Mouse (Mus musculus): Measurements from ENCODE around the gene Olfr56. TPM values are rescaled to one million over a fixed set of nuclear protein-coding genes. Genes with fewer than 3 reads are reported as not detected.

Gene Olfr56
- polyA plus RNA-seq, 1 experiment, result 0.02 TPM

DNA sequence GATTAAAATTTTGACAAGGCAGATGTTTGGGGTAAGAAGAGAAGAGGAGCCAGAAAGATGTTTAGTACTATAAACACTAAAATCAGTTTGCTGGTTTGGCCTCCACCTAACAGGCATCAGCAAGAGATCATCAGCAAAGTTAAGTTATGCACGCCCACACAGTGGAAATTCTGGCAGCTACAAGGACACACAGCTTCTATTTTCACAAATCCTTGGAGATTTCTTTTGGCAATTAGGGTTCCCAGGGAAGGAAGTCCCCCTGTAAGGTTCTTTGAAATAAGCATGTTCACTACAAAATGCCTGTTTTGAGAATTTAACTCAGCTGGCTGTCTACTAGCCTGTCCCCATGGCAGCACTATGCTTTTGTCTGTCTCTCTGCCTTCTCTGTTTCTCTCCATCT is 132.3 kb downstream of the Olfr56 start:
- Histone ChIP-seq H3K36me3 (ENCODE audit: control insufficient read depth) (no peaks in the 10 kb centered on the region), H3K4me3 (replicated peaks) (no peak overlapping the region), H3K27me3 (ENCODE audit: control insufficient read depth) (no peaks in the 10 kb centered on the region), H3K4me1 (ENCODE audit: control insufficient read depth) (no peaks in the 10 kb centered on the region), H3K9me3 (ENCODE audit: control insufficient read depth, low read length) (no peaks in the 10 kb centered on the region)
- TF ChIP-seq GATA1 (IDR thresholded peaks at IDR 0.05; ENCODE audit: low read length), result no peak
- TF ChIP-seq TAL1 (IDR thresholded peaks at IDR 0.05; ENCODE audit: low read length), result no peak

DNA sequence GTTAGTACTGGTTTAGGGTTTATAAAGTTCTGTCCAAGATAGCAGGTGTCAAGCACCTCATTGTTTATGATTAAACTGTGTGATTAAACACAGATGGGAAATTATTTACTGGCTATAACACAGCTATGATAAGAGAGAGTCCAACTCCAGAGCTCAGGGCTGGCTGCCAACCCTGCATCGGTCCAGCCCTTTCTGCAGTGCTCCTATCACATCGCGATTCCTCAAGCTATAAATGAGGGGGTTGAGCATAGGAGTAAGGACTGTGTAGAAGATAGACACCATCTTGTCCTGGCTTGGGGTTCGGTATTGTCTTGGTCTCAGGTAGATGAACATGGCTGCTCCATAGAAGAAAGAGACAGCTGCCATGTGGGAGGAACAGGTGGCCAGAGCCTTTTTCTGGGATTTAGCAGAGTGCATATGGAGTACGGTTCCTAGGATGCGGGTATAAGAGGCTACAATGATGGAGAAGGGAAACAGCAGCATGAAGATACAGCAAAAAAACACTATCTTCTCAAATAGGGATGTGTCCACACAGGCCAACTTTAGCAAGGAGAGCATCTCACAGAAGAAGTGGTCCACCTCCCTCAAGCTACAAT is 134.0 kb downstream of the Olfr56 start:
- no peak for TF ChIP-seq GATA1 (IDR thresholded peaks at IDR 0.05; ENCODE audit: low read length)
- TF ChIP-seq TAL1 (IDR thresholded peaks at IDR 0.05; ENCODE audit: low read length), result no peak
- no peaks in the 10 kb centered on the region for H3K9me3 ChIP-seq (ENCODE audit: control insufficient read depth, low read length)

DNA sequence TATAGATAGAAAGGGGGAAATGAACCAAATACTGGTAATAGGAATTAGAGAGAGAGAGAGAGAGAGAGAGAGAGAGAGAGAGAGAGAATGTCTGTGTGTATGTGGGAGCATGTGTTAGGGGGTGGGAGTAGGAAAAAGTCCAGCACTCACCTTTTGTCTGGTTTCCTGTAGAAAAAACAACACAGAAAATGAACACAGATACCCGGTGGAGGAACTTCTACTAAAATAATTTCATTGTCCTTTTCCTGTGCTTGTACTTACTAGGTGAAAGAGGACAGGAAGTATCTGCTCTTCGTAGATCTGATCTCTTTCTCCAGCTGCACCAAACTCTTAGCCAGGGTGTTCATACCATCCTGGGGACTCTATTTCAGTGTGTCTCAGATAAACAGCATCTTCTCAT is 135.5 kb downstream of the Olfr56 start:
- Histone ChIP-seq H3K36me3 (ENCODE audit: control insufficient read depth) (no peaks in the 10 kb centered on the region), H3K4me3 (replicated peaks) (no peak overlapping the region), H3K27me3 (ENCODE audit: control insufficient read depth) (no peaks in the 10 kb centered on the region), H3K9me3 (ENCODE audit: control insufficient read depth, low read length) (no peaks in the 10 kb centered on the region), H3K4me1 (ENCODE audit: control insufficient read depth) (no peaks in the 10 kb centered on the region)
- no peak for TF ChIP-seq GATA1 (IDR thresholded peaks at IDR 0.05; ENCODE audit: low read length)
- no peak for TF ChIP-seq TAL1 (IDR thresholded peaks at IDR 0.05; ENCODE audit: low read length)

More for the DNA sequence above, 134.0 kb downstream of the Olfr56 start:
- Histone ChIP-seq H3K4me1 (ENCODE audit: control insufficient read depth) (no peaks in the 10 kb centered on the region), H3K27me3 (ENCODE audit: control insufficient read depth) (no peaks in the 10 kb centered on the region), H3K36me3 (ENCODE audit: control insufficient read depth) (no peaks in the 10 kb centered on the region), H3K4me3 (replicated peaks) (no peak overlapping the region)

DNA sequence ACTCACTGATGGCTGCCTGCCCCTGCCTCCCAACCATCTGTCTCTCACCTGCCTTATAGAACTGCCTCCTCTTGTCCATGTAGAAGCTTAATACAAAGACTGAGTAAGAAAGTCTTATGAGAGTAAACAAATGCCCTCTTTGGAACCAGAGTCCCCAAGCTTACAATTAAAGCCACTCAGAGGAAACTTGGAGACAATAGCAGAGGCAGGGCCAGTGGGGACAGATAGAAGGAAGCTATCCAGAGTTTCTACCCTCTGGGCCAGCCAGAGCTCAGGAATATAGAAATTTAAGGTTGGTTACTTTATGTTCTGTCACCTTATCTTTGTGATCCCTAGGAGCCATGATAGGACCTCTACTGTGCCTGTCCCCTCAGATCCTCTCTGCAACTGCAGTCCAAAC is 136.1 kb downstream of the Olfr56 start, which contains the start of gene Olfr1396:
Gene Olfr1396 (minus strand): TSS at position 101 of the 400 bp plus-strand sequence.
- Histone ChIP-seq H3K4me3 (replicated peaks) (no peak within 1 kb of the TSS), H3K9me3 (ENCODE audit: control insufficient read depth, low read length) (no peaks in the 10 kb centered on the region), H3K27me3 (ENCODE audit: control insufficient read depth) (no peaks in the 10 kb centered on the region), H3K36me3 (ENCODE audit: control insufficient read depth) (no peaks in the 10 kb centered on the region), H3K4me1 (ENCODE audit: control insufficient read depth) (no peaks in the 10 kb centered on the region)
- TF ChIP-seq TAL1 (IDR thresholded peaks at IDR 0.05; ENCODE audit: low read length) (no peak), GATA1 (IDR thresholded peaks at IDR 0.05; ENCODE audit: low read length) (no peak)

DNA sequence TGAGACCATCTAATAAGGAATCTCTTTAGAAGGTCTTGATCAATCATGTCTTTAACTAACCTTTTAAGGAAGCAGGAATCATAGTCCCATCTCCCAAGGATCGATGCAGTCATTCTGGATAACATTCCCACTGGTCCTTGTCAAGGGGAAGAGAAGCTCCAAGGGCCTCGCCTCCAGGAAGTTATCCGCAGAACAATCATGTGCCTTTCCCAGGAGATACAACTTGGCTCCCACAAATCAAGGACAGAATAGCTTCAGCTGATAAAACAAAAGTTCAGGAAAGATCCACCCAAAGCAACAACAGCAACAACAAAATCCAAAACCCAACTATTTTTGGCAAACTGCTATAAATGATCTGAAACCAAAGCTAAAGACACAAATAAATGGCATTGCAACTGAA is 140.9 kb downstream of the Olfr56 start:
- H3K9me3 ChIP-seq (ENCODE audit: control insufficient read depth, low read length), result no peaks in the 10 kb centered on the region
- no peaks in the 10 kb centered on the region for H3K36me3 ChIP-seq (ENCODE audit: control insufficient read depth)
- TF ChIP-seq TAL1 (IDR thresholded peaks at IDR 0.05; ENCODE audit: low read length) (no peak), GATA1 (IDR thresholded peaks at IDR 0.05; ENCODE audit: low read length) (no peak)
- peaks cover 12% of the 10 kb centered on the region for H3K4me1 ChIP-seq (ENCODE audit: control insufficient read depth)
- H3K4me3 ChIP-seq (replicated peaks), result no peak overlapping the region
- H3K27me3 ChIP-seq (ENCODE audit: control insufficient read depth), result no peaks in the 10 kb centered on the region

DNA sequence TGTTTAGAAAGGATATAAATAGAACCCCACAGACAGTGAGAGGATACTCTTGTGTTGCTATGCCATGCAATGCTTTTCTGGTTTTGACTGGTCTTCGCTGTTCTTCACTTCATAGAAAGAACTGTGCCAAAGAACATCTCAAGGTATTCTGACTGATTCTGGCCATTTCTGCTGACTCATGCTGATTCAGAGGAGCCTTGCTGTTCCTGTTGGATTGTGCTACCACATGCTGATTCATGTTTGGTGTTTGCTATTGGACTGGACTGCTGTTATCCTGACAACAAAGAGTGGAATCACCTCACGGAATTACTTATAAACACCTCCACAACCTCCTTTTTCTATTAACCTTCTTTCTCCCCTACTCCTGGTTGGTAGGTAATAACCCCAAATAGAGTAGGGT is 145.5 kb downstream of the Olfr56 start:
- Histone ChIP-seq H3K4me3 (replicated peaks) (no peak overlapping the region), H3K36me3 (ENCODE audit: control insufficient read depth) (no peaks in the 10 kb centered on the region), H3K9me3 (ENCODE audit: control insufficient read depth, low read length) (no peaks in the 10 kb centered on the region), H3K4me1 (ENCODE audit: control insufficient read depth) (peaks cover 16% of the 10 kb centered on the region), H3K27me3 (ENCODE audit: control insufficient read depth) (no peaks in the 10 kb centered on the region)
- no peak for TF ChIP-seq GATA1 (IDR thresholded peaks at IDR 0.05; ENCODE audit: low read length)
- TF ChIP-seq TAL1 (IDR thresholded peaks at IDR 0.05; ENCODE audit: low read length), result no peak

DNA sequence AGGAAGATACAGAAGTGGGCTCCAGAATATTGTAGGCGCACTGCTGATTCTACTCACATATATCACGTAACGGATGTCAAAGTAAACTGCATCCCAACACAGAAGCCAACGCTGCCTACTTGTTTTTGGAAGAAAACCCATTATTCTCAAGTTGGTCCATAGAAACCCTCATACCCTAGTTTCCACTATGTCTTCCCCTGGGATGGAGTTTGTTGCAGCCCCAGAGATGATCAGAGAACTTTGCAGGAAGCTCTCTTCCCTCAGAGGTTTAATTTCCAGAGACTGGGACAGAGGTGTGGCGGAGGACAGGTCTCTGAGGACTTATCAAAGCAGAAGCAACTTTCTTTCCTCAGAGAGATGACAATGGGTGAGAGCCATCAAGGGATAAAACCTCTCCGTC is 163.3 kb downstream of the Olfr56 start, which contains the start of gene Olfr1395:
Gene Olfr1395 (plus strand): TSS at position 301 of the 400 bp plus-strand sequence.
- TF ChIP-seq TAL1 (IDR thresholded peaks at IDR 0.05; ENCODE audit: low read length), result no peak
- no peak for TF ChIP-seq GATA1 (IDR thresholded peaks at IDR 0.05; ENCODE audit: low read length)
- no peaks in the 10 kb centered on the region for H3K4me1 ChIP-seq (ENCODE audit: control insufficient read depth)
- H3K9me3 ChIP-seq (ENCODE audit: control insufficient read depth, low read length), result no peaks in the 10 kb centered on the region
- H3K36me3 ChIP-seq (ENCODE audit: control insufficient read depth), result no peaks in the 10 kb centered on the region
- no peaks in the 10 kb centered on the region for H3K27me3 ChIP-seq (ENCODE audit: control insufficient read depth)
- H3K4me3 ChIP-seq (replicated peaks), result no peak within 1 kb of the TSS

DNA sequence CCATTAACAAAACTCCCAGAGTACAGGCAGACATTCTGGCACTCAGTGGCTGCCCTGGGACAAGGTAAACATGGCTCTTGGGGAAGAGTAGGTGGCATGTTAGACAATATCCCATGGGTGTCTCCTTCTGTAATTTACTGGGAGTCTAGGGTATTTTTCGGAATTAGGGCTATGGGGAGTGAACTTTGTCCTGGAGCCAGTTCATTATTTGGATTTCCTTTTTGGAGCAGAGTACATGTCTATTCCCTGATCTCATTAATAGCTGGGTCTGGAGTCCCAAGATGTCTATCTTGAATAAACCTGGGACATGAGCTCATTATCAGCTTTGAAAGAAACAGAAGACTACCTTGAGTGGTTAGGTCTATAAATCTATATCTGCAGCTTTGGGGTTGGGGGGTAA is 175.4 kb downstream of the Olfr56 start, which contains the start of gene Olfr1394:
Gene Olfr1394 (plus strand): TSS at position 301 of the 400 bp plus-strand sequence.
- H3K27me3 ChIP-seq (ENCODE audit: control insufficient read depth), result no peaks in the 10 kb centered on the region
- TF ChIP-seq GATA1 (IDR thresholded peaks at IDR 0.05; ENCODE audit: low read length) (no peak), TAL1 (IDR thresholded peaks at IDR 0.05; ENCODE audit: low read length) (no peak)
- no peaks in the 10 kb centered on the region for H3K4me1 ChIP-seq (ENCODE audit: control insufficient read depth)

DNA sequence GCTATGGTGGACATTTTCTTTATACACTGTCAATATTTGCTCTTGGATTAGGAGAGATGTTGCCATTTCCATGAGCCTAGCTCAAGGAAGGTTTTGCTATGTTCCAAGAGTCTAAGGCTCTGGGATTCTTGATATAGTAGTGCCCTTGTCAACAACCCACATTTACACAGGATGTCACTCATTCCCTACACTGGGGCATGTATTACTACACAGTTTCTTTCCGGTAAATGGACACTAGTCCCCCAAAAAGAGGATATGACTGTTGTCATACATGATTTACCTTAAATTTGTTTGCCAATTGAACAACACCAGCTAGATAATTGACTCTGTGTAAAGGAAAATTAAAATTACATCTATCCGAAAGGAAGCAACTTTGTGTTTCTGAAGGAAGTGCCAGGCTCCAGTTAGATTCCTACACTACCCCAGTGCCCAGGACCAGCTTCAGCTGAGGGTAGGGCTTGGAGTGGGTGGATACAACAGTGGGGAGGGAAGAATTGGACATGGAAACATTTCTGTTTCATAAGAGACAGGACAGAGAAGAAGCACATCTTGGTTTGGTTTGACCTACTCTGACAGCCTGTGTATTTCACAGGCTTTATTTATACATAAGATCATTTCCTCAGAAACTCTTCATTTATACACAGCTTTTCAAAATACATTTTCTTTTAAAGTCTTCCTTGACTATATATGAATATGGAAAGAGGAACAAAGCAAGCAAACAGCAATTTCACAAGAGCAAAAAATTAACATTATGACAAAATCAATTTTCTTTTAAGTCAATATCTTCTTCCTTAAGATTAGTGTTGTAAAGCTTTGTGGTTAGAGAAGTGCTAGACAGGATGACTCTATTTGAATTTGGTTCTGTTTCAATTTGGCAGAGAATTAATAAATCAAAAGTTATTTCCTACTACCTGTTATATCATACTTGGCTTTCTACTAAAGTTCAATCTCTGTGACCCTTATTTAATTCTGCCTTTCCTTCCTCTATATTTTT is 178.4 kb downstream of the Olfr56 start:
- H3K36me3 ChIP-seq (ENCODE audit: control insufficient read depth), result no peaks in the 10 kb centered on the region
- no peak for TF ChIP-seq GATA1 (IDR thresholded peaks at IDR 0.05; ENCODE audit: low read length)
- no peak for TF ChIP-seq TAL1 (IDR thresholded peaks at IDR 0.05; ENCODE audit: low read length)
- H3K9me3 ChIP-seq (ENCODE audit: control insufficient read depth, low read length), result no peaks in the 10 kb centered on the region
- no peak overlapping the region for H3K4me3 ChIP-seq (replicated peaks)
- H3K4me1 ChIP-seq (ENCODE audit: control insufficient read depth), result no peaks in the 10 kb centered on the region
- H3K27me3 ChIP-seq (ENCODE audit: control insufficient read depth), result no peaks in the 10 kb centered on the region

More for the DNA sequence above, 175.4 kb downstream of the Olfr56 start, which contains the start of gene Olfr1394:
- Histone ChIP-seq H3K4me3 (replicated peaks) (no peak within 1 kb of the TSS), H3K36me3 (ENCODE audit: control insufficient read depth) (no peaks in the 10 kb centered on the region), H3K9me3 (ENCODE audit: control insufficient read depth, low read length) (no peaks in the 10 kb centered on the region)
